Mouse (Mus musculus): ENCODE measurements at regions not wholly inside any gene's neighbourhood (a gene's known extent, or its start where the extent isn't known, plus 50 kb on each side); places are given as distances from the start of the nearest gene placed in this dataset.

- Histone ChIP-seq H3K4me1 (replicated peaks; ENCODE audit: control insufficient read depth, insufficient read depth, low read length) (no peaks in the 10 kb centered on the region), H3K9me3 (ENCODE audit: control insufficient read depth) (no peaks in the 10 kb centered on the region), H3K4me3 (ENCODE audit: low read depth, low read length) (no peak overlapping the region), H3K36me3 (ENCODE audit: control insufficient read depth, insufficient read depth) (no peaks in the 10 kb centered on the region), H3K27ac (ENCODE audit: low read depth, low read length) (no peak overlapping the region), H3K4me2 (replicated peaks; ENCODE audit: low read depth) (no peak overlapping the region), H3K9ac (ENCODE audit: low read depth, low read length) (no peak overlapping the region), H3K27me3 (replicated peaks; ENCODE audit: control insufficient read depth, insufficient read depth, low read length) (no peaks in the 10 kb centered on the region)
- 71% methylated on average over 5 of the region's 5 CpGs for WGBS
- no peak for TF ChIP-seq CTCF (IDR thresholded peaks at IDR 0.05; ENCODE audit: low read depth)
- no peak for ATAC-seq
These were observed 152.9 kb upstream of the Zic3 start for GRCm38 (mm10) chrX:57869648-57870047.

GRCm38 (mm10) chrX:57916705-57917104, 105.8 kb upstream of the Zic3 start:
- H3K27me3 ChIP-seq (replicated peaks; ENCODE audit: control insufficient read depth, insufficient read depth, low read length): peaks cover 40% of the 10 kb centered on the region
- 22% methylated on average over 11 of the region's 11 CpGs for WGBS
- no peak overlapping the region for H3K9ac ChIP-seq (ENCODE audit: low read depth, low read length)

GRCm38 (mm10) chrX:57917441-57918145, 104.9 kb upstream of the Zic3 start:
- WGBS: 22% methylated on average over 21 of the region's 21 CpGs
- Histone ChIP-seq H3K4me2 (replicated peaks; ENCODE audit: low read depth) (no peak overlapping the region), H3K27ac (ENCODE audit: low read depth, low read length) (no peak overlapping the region), H3K27me3 (replicated peaks; ENCODE audit: control insufficient read depth, insufficient read depth, low read length) (peaks cover 40% of the 10 kb centered on the region), H3K36me3 (ENCODE audit: control insufficient read depth, insufficient read depth) (no peaks in the 10 kb centered on the region), H3K4me1 (replicated peaks; ENCODE audit: control insufficient read depth, insufficient read depth, low read length) (no peaks in the 10 kb centered on the region), H3K9ac (ENCODE audit: low read depth, low read length) (no peak overlapping the region), H3K9me3 (ENCODE audit: control insufficient read depth) (no peaks in the 10 kb centered on the region), H3K4me3 (ENCODE audit: low read depth, low read length) (no peak overlapping the region)
- no peak for TF ChIP-seq CTCF (IDR thresholded peaks at IDR 0.05; ENCODE audit: low read depth)
- no peak for ATAC-seq

More at GRCm38 (mm10) chrX:57916705-57917104, 105.8 kb upstream of the Zic3 start:
- no peaks in the 10 kb centered on the region for H3K36me3 ChIP-seq (ENCODE audit: control insufficient read depth, insufficient read depth)
- no peaks in the 10 kb centered on the region for H3K4me1 ChIP-seq (replicated peaks; ENCODE audit: control insufficient read depth, insufficient read depth, low read length)
- no peak for ATAC-seq
- no peak overlapping the region for H3K27ac ChIP-seq (ENCODE audit: low read depth, low read length)
- no peak overlapping the region for H3K4me3 ChIP-seq (ENCODE audit: low read depth, low read length)
- H3K4me2 ChIP-seq (replicated peaks; ENCODE audit: low read depth): no peak overlapping the region
- no peaks in the 10 kb centered on the region for H3K9me3 ChIP-seq (ENCODE audit: control insufficient read depth)
- no peak for TF ChIP-seq CTCF (IDR thresholded peaks at IDR 0.05; ENCODE audit: low read depth)

- H3K4me2 ChIP-seq (replicated peaks; ENCODE audit: low read depth): no peak overlapping the region
These were observed 104.1 kb upstream of the Zic3 start for GRCm38 (mm10) chrX:57918181-57919115.

GRCm38 (mm10) chrX:57919886-57920285, 102.6 kb upstream of the Zic3 start:
- 16% methylated on average over 17 of the region's 17 CpGs for WGBS
- ATAC-seq: no peak
- TF ChIP-seq CTCF (IDR thresholded peaks at IDR 0.05; ENCODE audit: low read depth): no peak

More at GRCm38 (mm10) chrX:57918181-57919115, 104.1 kb upstream of the Zic3 start:
- TF ChIP-seq CTCF (IDR thresholded peaks at IDR 0.05; ENCODE audit: low read depth): no peak
- Histone ChIP-seq H3K27me3 (replicated peaks; ENCODE audit: control insufficient read depth, insufficient read depth, low read length) (peaks cover 47% of the 10 kb centered on the region), H3K9ac (ENCODE audit: low read depth, low read length) (no peak overlapping the region), H3K36me3 (ENCODE audit: control insufficient read depth, insufficient read depth) (no peaks in the 10 kb centered on the region), H3K27ac (ENCODE audit: low read depth, low read length) (no peak overlapping the region), H3K4me1 (replicated peaks; ENCODE audit: control insufficient read depth, insufficient read depth, low read length) (no peaks in the 10 kb centered on the region), H3K9me3 (ENCODE audit: control insufficient read depth) (no peaks in the 10 kb centered on the region), H3K4me3 (ENCODE audit: low read depth, low read length) (no peak overlapping the region)
- no peak for ATAC-seq
- WGBS: 18% methylated on average over 25 of the region's 25 CpGs

GRCm38 (mm10) chrX:57920376-57920775, 102.1 kb upstream of the Zic3 start:
- Histone ChIP-seq H3K9ac (ENCODE audit: low read depth, low read length) (no peak overlapping the region), H3K4me3 (ENCODE audit: low read depth, low read length) (peak overlapping the region; percentile 29), H3K27ac (ENCODE audit: low read depth, low read length) (no peak overlapping the region), H3K9me3 (ENCODE audit: control insufficient read depth) (no peaks in the 10 kb centered on the region), H3K27me3 (replicated peaks; ENCODE audit: control insufficient read depth, insufficient read depth, low read length) (peaks cover 52% of the 10 kb centered on the region), H3K4me2 (replicated peaks; ENCODE audit: low read depth) (peak overlapping the region; percentile 53), H3K4me1 (replicated peaks; ENCODE audit: control insufficient read depth, insufficient read depth, low read length) (no peaks in the 10 kb centered on the region), H3K36me3 (ENCODE audit: control insufficient read depth, insufficient read depth) (no peaks in the 10 kb centered on the region)
- no peak for TF ChIP-seq CTCF (IDR thresholded peaks at IDR 0.05; ENCODE audit: low read depth)
- no peak for ATAC-seq
- 24% methylated on average over 18 of the region's 18 CpGs for WGBS

More at GRCm38 (mm10) chrX:57919886-57920285, 102.6 kb upstream of the Zic3 start:
- Histone ChIP-seq H3K9ac (ENCODE audit: low read depth, low read length) (no peak overlapping the region), H3K27ac (ENCODE audit: low read depth, low read length) (no peak overlapping the region), H3K4me3 (ENCODE audit: low read depth, low read length) (peak overlapping the region; percentile 29), H3K9me3 (ENCODE audit: control insufficient read depth) (no peaks in the 10 kb centered on the region), H3K4me1 (replicated peaks; ENCODE audit: control insufficient read depth, insufficient read depth, low read length) (no peaks in the 10 kb centered on the region), H3K4me2 (replicated peaks; ENCODE audit: low read depth) (peak overlapping the region; percentile 53), H3K27me3 (replicated peaks; ENCODE audit: control insufficient read depth, insufficient read depth, low read length) (peaks cover 52% of the 10 kb centered on the region), H3K36me3 (ENCODE audit: control insufficient read depth, insufficient read depth) (no peaks in the 10 kb centered on the region)

All from intestine, postnatal 0 days (tissue).